In genomic region chr7:19507612-19507981, GRCm38 (mm10) we compare ENCODE assay signal across 8 mouse cellular contexts. TPM values are rescaled to one million over a fixed set of nuclear protein-coding genes. Genes with fewer than 3 reads are reported as not detected.
DNase-seq lines count a peak whose midpoint lies in the region; ATAC-seq and TF ChIP-seq lines count a peak whose summit lies in the region.

No protein-coding gene starts in this region.

- intact Hi-C loops in heart, postnatal 25 days (cut with DNase I) = loop anchor here (2.0 to 5.0 kb wide), 2 partner anchors 55 to 65 kb away; partner anchors contain the start of gene Ppp1r37

- no peak for TF ChIP-seq EP300 in ES-Bruce4 (IDR thresholded peaks at IDR 0.05; ENCODE audit: insufficient read depth, low read depth, low read length)

- peak overlapping the region; percentile 79 for H3K4me3 ChIP-seq in heart, embryonic 13.5 days
- H3K4me3 ChIP-seq in ES-Bruce4 (ENCODE audit: low read depth, low read length) = peak overlapping the region; percentile 86
- H3K4me3 ChIP-seq in heart, embryonic 16.5 days (ENCODE audit: low read length) = peak overlapping the region; percentile 97
- peak overlapping the region; percentile 87 for H3K4me3 ChIP-seq in midbrain, embryonic 10.5 days

- H3K9me3 ChIP-seq in heart, embryonic 13.5 days = no peaks in the 10 kb centered on the region
- no peaks in the 10 kb centered on the region for H3K9me3 ChIP-seq in ES-Bruce4 (replicated peaks; ENCODE audit: control insufficient read depth, insufficient read depth, low read length, poor library complexity, severe bottlenecking)
- no peaks in the 10 kb centered on the region for H3K9me3 ChIP-seq in heart, embryonic 16.5 days (replicated peaks; ENCODE audit: control insufficient read depth, low read length)
- no peaks in the 10 kb centered on the region for H3K9me3 ChIP-seq in midbrain, embryonic 10.5 days (replicated peaks)

- H3K4me2 ChIP-seq in heart, embryonic 13.5 days = peak overlapping the region; percentile 88
- H3K4me2 ChIP-seq in heart, embryonic 16.5 days (ENCODE audit: low read depth, low read length) = peak overlapping the region; percentile 97

- ATAC-seq in heart, embryonic 13.5 days (ENCODE audit: extremely low read depth, insufficient number of reproducible peaks, low FRiP score, low TSS enrichment) = no peak
- no peak for ATAC-seq in heart, embryonic 16.5 days (replicated peaks; ENCODE audit: extremely low read depth, insufficient read depth, low FRiP score)

- peak overlapping the region; percentile 83; the same call in 1 of the 2 replicates for H3K27ac ChIP-seq in heart, embryonic 13.5 days (replicated peaks)
- peak overlapping the region; percentile 24; the same call in 1 of the 2 replicates for H3K27ac ChIP-seq in ES-Bruce4 (ENCODE audit: insufficient read depth, low read length)
- peak overlapping the region; percentile 76 for H3K27ac ChIP-seq in heart, embryonic 16.5 days (ENCODE audit: low read length)
- peak overlapping the region; percentile 95 for H3K27ac ChIP-seq in midbrain, embryonic 10.5 days (replicated peaks)

- DNase-seq in heart, postnatal 25 days (ENCODE audit: low spot score) = no peak
- no peak for DNase-seq in midbrain, embryonic 10.5 days (ENCODE audit: low spot score)
- DNase-seq in Muller cell, postnatal 12 days (ENCODE audit: inconsistent ontology term) = no peak
- no peak for DNase-seq in right cerebral cortex, postnatal 36 days (ENCODE audit: low spot score in 2 of 2)
- DNase-seq in urinary bladder, postnatal 10 days (ENCODE audit: low spot score) = no peak

- no peak for TF ChIP-seq CTCF in ES-Bruce4 (IDR thresholded peaks at IDR 0.05; ENCODE audit: low read depth, low read length)

- 5% methylated on average over 18 of the region's 18 CpGs for WGBS in heart, embryonic 13.5 days
- WGBS in heart, embryonic 16.5 days = 4% methylated on average over 18 of the region's 18 CpGs
- WGBS in midbrain, embryonic 10.5 days = 5% methylated on average over 18 of the region's 18 CpGs

- TF ChIP-seq POLR2A in ES-Bruce4 (IDR thresholded peaks at IDR 0.05; ENCODE audit: insufficient read depth, low read length) = no peak

- no peaks in the 10 kb centered on the region for H3K36me3 ChIP-seq in heart, embryonic 13.5 days
- H3K36me3 ChIP-seq in ES-Bruce4 (ENCODE audit: control insufficient read depth, insufficient read depth, low read length, poor library complexity, severe bottlenecking) = no peaks in the 10 kb centered on the region
- no peaks in the 10 kb centered on the region for H3K36me3 ChIP-seq in heart, embryonic 16.5 days (ENCODE audit: control insufficient read depth, insufficient read depth)
- H3K36me3 ChIP-seq in midbrain, embryonic 10.5 days = peaks cover 6% of the 10 kb centered on the region; the same call in 1 of the 2 replicates

- H3K27me3 ChIP-seq in heart, embryonic 13.5 days (replicated peaks) = no peaks in the 10 kb centered on the region
- no peaks in the 10 kb centered on the region for H3K27me3 ChIP-seq in ES-Bruce4 (ENCODE audit: control insufficient read depth, insufficient read depth, low read length, poor library complexity, severe bottlenecking)
- no peaks in the 10 kb centered on the region for H3K27me3 ChIP-seq in heart, embryonic 16.5 days (ENCODE audit: control insufficient read depth, insufficient read depth, low read length)
- H3K27me3 ChIP-seq in midbrain, embryonic 10.5 days (ENCODE audit: low read depth, poor library complexity, severe bottlenecking) = no peaks in the 10 kb centered on the region

- peak overlapping the region; percentile 90 for H3K9ac ChIP-seq in heart, embryonic 13.5 days
- H3K9ac ChIP-seq in ES-Bruce4 (ENCODE audit: low read depth, poor library complexity, severe bottlenecking) = peak overlapping the region; percentile 71
- H3K9ac ChIP-seq in heart, embryonic 16.5 days (ENCODE audit: low read length) = peak overlapping the region; percentile 92

- peaks cover 26% of the 10 kb centered on the region for H3K4me1 ChIP-seq in heart, embryonic 13.5 days
- no peaks in the 10 kb centered on the region for H3K4me1 ChIP-seq in ES-Bruce4 (ENCODE audit: control insufficient read depth, insufficient read depth, low read length)
- peaks cover 13% of the 10 kb centered on the region for H3K4me1 ChIP-seq in heart, embryonic 16.5 days (ENCODE audit: control insufficient read depth, insufficient read depth, low read length)
- peaks cover 39% of the 10 kb centered on the region for H3K4me1 ChIP-seq in midbrain, embryonic 10.5 days

RNA-seq across cellular contexts. Expression of gene Bloc1s3, which starts 0.6 kb away (rescaled TPM):
- 1.5 TPM in 2 replicates for polyA plus RNA-seq in heart, embryonic 13.5 days (2015; fragmentation: Nextera tagmentation; extraction: Ambion mirVana)
- total RNA-seq in heart, postnatal 25 days (2021) = 1 to 10 TPM; 2.3 to 2.4 TPM
- 5.7 and 6.9 TPM in 2 replicates for polyA plus RNA-seq in ES-Bruce4 (2011; ENCODE audit: insufficient read depth, insufficient read length, low read depth, missing spikeins)
- 1.6 and 1.7 TPM in 2 replicates for polyA plus RNA-seq in heart, embryonic 16.5 days (2015; fragmentation: Nextera tagmentation; extraction: Ambion mirVana)
- polyA plus RNA-seq in midbrain, embryonic 10.5 days (2016; fragmentation: Nextera tagmentation; extraction: Ambion mirVana) = 2.3 and 2.4 TPM in 2 replicates

RNA-seq across cellular contexts. Expression of gene Trappc6a, which starts 0.6 kb away (rescaled TPM):
- 71.4 and 77.4 TPM in 2 replicates for polyA plus RNA-seq in heart, embryonic 13.5 days (2015; fragmentation: Nextera tagmentation; extraction: Ambion mirVana)
- total RNA-seq in heart, postnatal 25 days (2021) = 10 to 100 TPM; 35.6 to 35.9 TPM
- 23.5 and 33.6 TPM in 2 replicates for polyA plus RNA-seq in ES-Bruce4 (2011; ENCODE audit: insufficient read depth, insufficient read length, low read depth, missing spikeins)
- polyA plus RNA-seq in heart, embryonic 16.5 days (2015; fragmentation: Nextera tagmentation; extraction: Ambion mirVana) = 73.2 and 83.4 TPM in 2 replicates
- 65.2 and 68.2 TPM in 2 replicates for polyA plus RNA-seq in midbrain, embryonic 10.5 days (2016; fragmentation: Nextera tagmentation; extraction: Ambion mirVana)

RNA-seq across cellular contexts. Expression of gene Nkpd1, which starts 10.0 kb away (rescaled TPM):
- polyA plus RNA-seq in heart, embryonic 13.5 days (2015; fragmentation: Nextera tagmentation; extraction: Ambion mirVana) = 0.06 TPM in 1 of 2 replicates, not detected in the other
- total RNA-seq in heart, postnatal 25 days (2021) = not detected
- 0.23 and 0.34 TPM in 2 replicates for polyA plus RNA-seq in ES-Bruce4 (2011; ENCODE audit: insufficient read depth, insufficient read length, low read depth, missing spikeins)
- polyA plus RNA-seq in heart, embryonic 16.5 days (2015; fragmentation: Nextera tagmentation; extraction: Ambion mirVana) = 0.14 TPM in 1 of 2 replicates, not detected in the other
- polyA plus RNA-seq in midbrain, embryonic 10.5 days (2016; fragmentation: Nextera tagmentation; extraction: Ambion mirVana) = 0.06 TPM in 2 replicates

RNA-seq across cellular contexts. Expression of gene Exoc3l2, which starts 44.5 kb away (rescaled TPM):
- polyA plus RNA-seq in heart, embryonic 13.5 days (2015; fragmentation: Nextera tagmentation; extraction: Ambion mirVana) = 1.1 and 1.2 TPM in 2 replicates
- total RNA-seq in heart, postnatal 25 days (2021) = 1 to 10 TPM; 1.2 to 1.3 TPM
- 3.0 and 3.8 TPM in 2 replicates for polyA plus RNA-seq in ES-Bruce4 (2011; ENCODE audit: insufficient read depth, insufficient read length, low read depth, missing spikeins)
- polyA plus RNA-seq in heart, embryonic 16.5 days (2015; fragmentation: Nextera tagmentation; extraction: Ambion mirVana) = 0.50 and 0.59 TPM in 2 replicates
- 0.75 and 0.81 TPM in 2 replicates for polyA plus RNA-seq in midbrain, embryonic 10.5 days (2016; fragmentation: Nextera tagmentation; extraction: Ambion mirVana)

RNA-seq across cellular contexts. Expression of gene Mark4, which starts 49.0 kb away (rescaled TPM):
- 6.5 and 7.5 TPM in 2 replicates for polyA plus RNA-seq in heart, embryonic 13.5 days (2015; fragmentation: Nextera tagmentation; extraction: Ambion mirVana)
- 10 to 100 TPM; 22.3 to 24.3 TPM for total RNA-seq in heart, postnatal 25 days (2021)
- 33.1 and 33.3 TPM in 2 replicates for polyA plus RNA-seq in ES-Bruce4 (2011; ENCODE audit: insufficient read depth, insufficient read length, low read depth, missing spikeins)
- 4.5 and 6.2 TPM in 2 replicates for polyA plus RNA-seq in heart, embryonic 16.5 days (2015; fragmentation: Nextera tagmentation; extraction: Ambion mirVana)
- polyA plus RNA-seq in midbrain, embryonic 10.5 days (2016; fragmentation: Nextera tagmentation; extraction: Ambion mirVana) = 8.0 and 8.4 TPM in 2 replicates

Comparison
In these comparisons a context has a peak if more than half of its experiments do, and no peak if none do; other contexts are left out.
1. H3K27ac ChIP-seq: peak in every context shown above with its lines; median percentile 95 in midbrain, embryonic 10.5 days; 83 in heart, embryonic 13.5 days; 76 in heart, embryonic 16.5 days; 24 in ES-Bruce4.